Mouse (Mus musculus) MEL-GATA-1-ER (cell line): ENCODE data around the gene Fam107b.

Experiments
- DNase-seq: peaks from one replicate; pipeline ENCODE4 v3.0.0-alpha.2; 2012; ENCODE audit warnings: low read depth; ENCODE audit errors: extremely low read depth

Gene Fam107b

GRCm38 (mm10) chr2:3608868-3609854 lies 38.9 kb downstream of the Fam107b start:
- no peak for DNase-seq

- no peak for DNase-seq
These were observed 48.2 kb downstream of the Fam107b start for GRCm38 (mm10) chr2:3618446-3618845.

GRCm38 (mm10) chr2:3621568-3621967 lies 51.3 kb downstream of the Fam107b start:
- DNase-seq: no peak

- DNase-seq: peak; percentile 24
These were observed 51.9 kb downstream of the Fam107b start for GRCm38 (mm10) chr2:3622158-3622557.

- DNase-seq: no peak
These were observed 53.1 kb downstream of the Fam107b start for GRCm38 (mm10) chr2:3623207-3623980.

- no peak for DNase-seq
These were observed 53.8 kb downstream of the Fam107b start for GRCm38 (mm10) chr2:3623981-3624584.

GRCm38 (mm10) chr2:3629096-3629495 lies 58.8 kb downstream of the Fam107b start:
- DNase-seq: no peak

- DNase-seq: peak; percentile 23
These were observed 59.5 kb downstream of the Fam107b start for GRCm38 (mm10) chr2:3629741-3630140.

GRCm38 (mm10) chr2:3630769-3631477 lies 60.6 kb downstream of the Fam107b start:
- DNase-seq: no peak

- DNase-seq: no peak
These were observed 62.8 kb downstream of the Fam107b start for GRCm38 (mm10) chr2:3633137-3633536.

GRCm38 (mm10) chr2:3636771-3637170 lies 66.5 kb downstream of the Fam107b start:
- DNase-seq: no peak

- DNase-seq: no peak
These were observed 70.9 kb downstream of the Fam107b start for GRCm38 (mm10) chr2:3641001-3641770.

GRCm38 (mm10) chr2:3642949-3643348 lies 72.7 kb downstream of the Fam107b start:
- peak; percentile 80 for DNase-seq

GRCm38 (mm10) chr2:3645741-3646140 lies 75.5 kb downstream of the Fam107b start:
- DNase-seq: no peak

GRCm38 (mm10) chr2:3649171-3649570 lies 78.9 kb downstream of the Fam107b start:
- no peak for DNase-seq

GRCm38 (mm10) chr2:3654606-3655005 lies 84.3 kb downstream of the Fam107b start:
- DNase-seq: no peak

GRCm38 (mm10) chr2:3656091-3656490 lies 85.8 kb downstream of the Fam107b start:
- no peak for DNase-seq

GRCm38 (mm10) chr2:3656834-3657233 lies 86.5 kb downstream of the Fam107b start:
- DNase-seq: peak; percentile 66

GRCm38 (mm10) chr2:3657376-3657775 lies 87.1 kb downstream of the Fam107b start:
- DNase-seq: no peak
